Mouse (Mus musculus): Measurements from ENCODE around the gene Gm20809.
"Not testable (repeated sequence)": the region's sequence is repeated elsewhere in the genome, so short reads cannot be mapped to it uniquely, and the experiment has no call there.

Gm20809 gene

DNA sequence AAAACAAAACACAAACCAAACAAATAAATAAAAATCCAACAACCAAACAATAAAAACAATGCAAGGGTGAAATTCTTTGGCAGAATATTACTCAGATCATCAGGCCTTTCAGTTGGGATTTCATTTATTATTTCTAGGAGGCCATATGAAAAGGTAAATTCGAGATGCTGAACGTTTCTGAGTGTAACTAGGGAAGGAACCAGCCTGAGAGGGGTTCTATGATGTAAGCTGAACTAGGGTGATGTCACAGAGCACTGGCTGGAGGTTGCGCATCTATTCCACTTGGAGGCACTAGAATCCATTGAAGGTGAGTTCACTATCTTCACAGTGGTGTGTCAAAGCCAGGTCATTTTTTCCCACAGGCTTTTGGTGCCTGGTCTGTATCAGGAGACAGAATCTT lies at the start of gene Gm20809:
Gene Gm20809, plus strand, starts transcription at position 301 of the 400 bp plus-strand sequence.
- not testable (repeated sequence) for DNase-seq

Measured in right cerebral cortex, adult 18-20 months (tissue).